ENCODE assay signal across 24 mouse cellular contexts in the genomic region with DNA sequence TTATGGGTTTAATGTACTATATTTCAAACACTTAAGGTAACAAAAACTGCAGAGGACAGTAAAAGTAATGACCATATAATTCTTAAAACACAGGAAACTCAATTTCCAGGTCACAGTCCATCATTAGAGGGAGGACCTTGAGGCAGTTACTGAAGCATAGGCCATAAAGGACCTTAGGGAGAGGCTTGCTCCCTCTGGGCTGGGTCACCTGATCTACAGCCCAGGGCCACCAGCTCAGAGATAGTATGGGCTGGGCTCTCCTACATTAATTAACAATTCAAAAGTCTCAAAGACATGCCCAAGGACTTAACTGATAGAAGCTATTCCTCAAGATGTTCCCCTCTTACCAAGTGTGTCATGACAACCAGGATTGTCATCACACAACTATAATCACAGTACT.
"Had no signal": no experiment of that assay in that cellular context is flagged by ENCODE, and none has a peak within 500 bp of the region (broad histone marks: within the 10 kb centered on the region; RNA-seq: fewer than 3 reads in every experiment).

No protein-coding gene starts in this region.

- H3K27ac ChIP-seq: heart, embryonic 10.5 days; hindbrain, embryonic 10.5 days; hindbrain, embryonic 12.5 days; hindbrain, embryonic 14.5 days; kidney, embryonic 15.5 days; kidney, postnatal 0 days; limb, embryonic 13.5 days; limb, embryonic 15.5 days; liver, embryonic 14.5 days had no signal

- H3K4me2 ChIP-seq: heart, embryonic 12.5 days; hindbrain, embryonic 12.5 days; hindbrain, embryonic 14.5 days; kidney, embryonic 15.5 days; limb, embryonic 13.5 days; limb, embryonic 15.5 days had no signal

- H3K9me3 ChIP-seq: heart, embryonic 10.5 days; heart, embryonic 12.5 days; hindbrain, embryonic 10.5 days; hindbrain, embryonic 12.5 days; kidney, embryonic 15.5 days; limb, embryonic 13.5 days; limb, embryonic 15.5 days had no signal

- H3K27me3 ChIP-seq: heart, embryonic 12.5 days; hindbrain, embryonic 12.5 days; kidney, embryonic 15.5 days; limb, embryonic 13.5 days; limb, embryonic 15.5 days had no signal

- H3K9ac ChIP-seq: heart, embryonic 12.5 days; hindbrain, embryonic 12.5 days; hindbrain, embryonic 14.5 days; kidney, embryonic 15.5 days; limb, embryonic 13.5 days; limb, embryonic 15.5 days; liver, embryonic 14.5 days had no signal

- H3K4me1 ChIP-seq: heart, embryonic 10.5 days; heart, embryonic 12.5 days; hindbrain, embryonic 10.5 days; hindbrain, embryonic 12.5 days; kidney, embryonic 15.5 days; limb, embryonic 13.5 days; limb, embryonic 15.5 days had no signal

- DNase-seq: gastrocnemius, postnatal 10 days; gastrocnemius, postnatal 25 days; heart, adult 18-20 months; heart, postnatal 10 days; heart, postnatal 4 days; kidney, adult 11 months; kidney, adult 2 months; kidney, adult 9 months; kidney, postnatal 14 days; kidney, postnatal 36 days; layer of hippocampus, adult 9-11 months; layer of hippocampus, postnatal 36 days; left cerebral cortex, postnatal 4 days had no signal

- H3K4me3 ChIP-seq: heart, embryonic 10.5 days; heart, embryonic 12.5 days; hindbrain, embryonic 10.5 days; hindbrain, embryonic 12.5 days; kidney, embryonic 15.5 days; limb, embryonic 13.5 days; limb, embryonic 15.5 days had no signal

- ATAC-seq: hindbrain, embryonic 16.5 days had no signal
